Mouse (Mus musculus) kidney, adult 2 months (tissue): ENCODE data around the gene Olfr1445.

ENCODE experiments used
- CTCF ChIP-seq: fragments of 200-500 bp; conservative IDR thresholded peaks from 2 replicates; pipeline ENCODE4 v1.5.1; 2011; ENCODE audit warnings: low read depth, mild to moderate bottlenecking, control low read depth, low read length, moderate library complexity, mixed read lengths; ENCODE audit not compliant: insufficient read depth, insufficient read length
- POLR2A ChIP-seq: fragments of 200-500 bp; IDR thresholded peaks from one replicate; pipeline ENCODE4 v1.6.1; 2011; ENCODE audit warnings: low read depth, low read length, control low read depth

- TF ChIP-seq POLR2A, result no peak
- TF ChIP-seq CTCF, result no peak
Measured at GRCm38 (mm10) chr19:12856983-12857382, 26.7 kb upstream of the Olfr1445 start, which contains the start of gene Olfr1444.
